Comparison of ENCODE assay signal across 8 mouse cellular contexts in the genomic region with DNA sequence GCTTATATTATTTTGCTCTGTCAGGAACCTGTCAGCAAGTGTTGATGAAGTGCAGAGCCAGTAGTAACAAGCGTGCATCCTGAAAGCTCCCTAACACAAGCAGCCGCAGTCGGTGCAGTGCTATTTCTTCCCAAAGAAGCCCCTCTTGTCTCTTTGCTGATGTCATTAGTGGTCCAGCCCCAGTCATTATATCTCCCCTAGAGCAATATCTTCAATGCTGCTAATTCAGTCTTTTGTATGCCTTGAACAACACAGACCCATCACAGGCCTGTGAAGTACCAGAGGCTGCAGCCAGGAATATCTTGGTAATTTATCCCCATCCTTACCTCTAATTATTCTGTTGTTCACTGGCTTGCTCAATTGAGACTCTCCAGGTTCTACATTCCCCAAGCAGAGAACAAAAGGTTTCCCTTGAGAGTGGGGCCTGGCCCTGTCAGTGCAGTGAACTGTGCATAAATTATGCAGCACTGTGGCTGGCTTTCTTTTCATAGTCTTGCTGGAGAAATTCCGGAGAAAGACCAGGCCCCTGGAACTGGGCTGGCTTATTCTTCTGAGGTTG.
DNase-seq lines count a peak whose midpoint lies in the region; ATAC-seq and TF ChIP-seq lines count a peak whose summit lies in the region.

No protein-coding gene starts in this region.

- peaks cover 34% of the 10 kb centered on the region for H3K4me1 ChIP-seq in hindbrain, embryonic 10.5 days (replicated peaks)
- H3K4me1 ChIP-seq in limb, embryonic 10.5 days, result peaks cover 23% of the 10 kb centered on the region
- H3K4me1 ChIP-seq in liver, postnatal 0 days (ENCODE audit: insufficient read depth), result no peaks in the 10 kb centered on the region

- H3K4me3 ChIP-seq in hindbrain, embryonic 10.5 days, result no peak overlapping the region
- no peak overlapping the region for H3K4me3 ChIP-seq in limb, embryonic 10.5 days
- H3K4me3 ChIP-seq in liver, postnatal 0 days (ENCODE audit: low read depth, low read length), result no peak overlapping the region

- no peak for TF ChIP-seq CTCF in liver, postnatal 0 days (IDR thresholded peaks at IDR 0.05; ENCODE audit: low read depth)

- H3K9ac ChIP-seq in liver, postnatal 0 days (replicated peaks), result no peak overlapping the region

- H3K4me2 ChIP-seq in liver, postnatal 0 days (ENCODE audit: low read depth, low read length), result no peak overlapping the region

- TF ChIP-seq EP300 in liver, postnatal 0 days (IDR thresholded peaks at IDR 0.05; ENCODE audit: low read depth), result no peak

- no peaks in the 10 kb centered on the region for H3K27me3 ChIP-seq in hindbrain, embryonic 10.5 days (ENCODE audit: insufficient read depth, poor library complexity, severe bottlenecking)
- no peaks in the 10 kb centered on the region for H3K27me3 ChIP-seq in limb, embryonic 10.5 days (ENCODE audit: low read depth, poor library complexity, severe bottlenecking)
- no peaks in the 10 kb centered on the region for H3K27me3 ChIP-seq in liver, postnatal 0 days (ENCODE audit: insufficient read depth, low read length)

- DNase-seq in ovary, adult 18-20 months (ENCODE audit: low spot score), result peak; percentile 3
- no peak for DNase-seq in ovary, postnatal 10 days (ENCODE audit: low spot score)
- peak; percentile 71 for DNase-seq in hindbrain, embryonic 10.5 days (ENCODE audit: low spot score)
- peak; percentile 51 for DNase-seq in limb, embryonic 10.5 days (ENCODE audit: low spot score)
- no peak for DNase-seq in T-cell, adult 2 months (ENCODE audit: low spot score)
- no peak for DNase-seq in liver, postnatal 0 days
- DNase-seq in cerebellum, adult 11-12 months, result no peak
- DNase-seq in left cerebral cortex, adult 11 months (ENCODE audit: low spot score), result no peak

- 13% methylated on average over 4 of the region's 4 CpGs for WGBS in hindbrain, embryonic 10.5 days
- WGBS in limb, embryonic 10.5 days, result 13% methylated on average over 4 of the region's 4 CpGs
- WGBS in liver, postnatal 0 days (ENCODE audit: insufficient replicate concordance), result 71% methylated on average over 4 of the region's 4 CpGs

- H3K27ac ChIP-seq in hindbrain, embryonic 10.5 days, result peak overlapping the region; percentile 84
- peak overlapping the region; percentile 72 for H3K27ac ChIP-seq in limb, embryonic 10.5 days
- no peak overlapping the region for H3K27ac ChIP-seq in liver, postnatal 0 days (ENCODE audit: low read depth)

- no peaks in the 10 kb centered on the region for H3K36me3 ChIP-seq in hindbrain, embryonic 10.5 days
- H3K36me3 ChIP-seq in limb, embryonic 10.5 days, result no peaks in the 10 kb centered on the region
- no peaks in the 10 kb centered on the region for H3K36me3 ChIP-seq in liver, postnatal 0 days (replicated peaks; ENCODE audit: insufficient read depth, low read length)

- ATAC-seq in liver, postnatal 0 days, result no peak

- no peaks in the 10 kb centered on the region for H3K9me3 ChIP-seq in hindbrain, embryonic 10.5 days
- H3K9me3 ChIP-seq in limb, embryonic 10.5 days (replicated peaks), result no peaks in the 10 kb centered on the region
- no peaks in the 10 kb centered on the region for H3K9me3 ChIP-seq in liver, postnatal 0 days (ENCODE audit: low read length)

Comparison
In these comparisons a context has a peak if more than half of its experiments do, and no peak if none do; other contexts are left out.
1. DNase-seq: peak in ovary, adult 18-20 months (single experiment), hindbrain, embryonic 10.5 days (single experiment) and limb, embryonic 10.5 days (single experiment); none in ovary, postnatal 10 days (single experiment), T-cell, adult 2 months (single experiment), liver, postnatal 0 days (single experiment), cerebellum, adult 11-12 months (single experiment) and left cerebral cortex, adult 11 months (single experiment).